Mouse (Mus musculus) heart, postnatal 14 days (tissue): ENCODE measurements around the gene Gm17949. TPM values are rescaled to one million over a fixed set of nuclear protein-coding genes. Genes with fewer than 3 reads are reported as not detected.
"Not testable (repeated sequence)": the region's sequence is repeated elsewhere in the genome, so short reads cannot be mapped to it uniquely, and the experiment has no call there.

Source experiments
- DNase-seq, 2 experiments: peaks; one replicate each; pipeline ENCODE4 v3.0.0; 2021 to 2022
- intact Hi-C: fragments of 180-260 bp; cut with DNase I; formaldehyde crosslinking; loops from one replicate; pipeline ENCODE4 v1.15.1; 2025
- total RNA-seq, 2 experiments: library from RNA; stranded (reverse); gene quantifications; 2 replicates each; pipeline ENCODE4 v1.2.3; 2021

Gene Gm17949
- total RNA-seq, 2 experiments from 2014 or later = not detected

GRCm38 (mm10) chr17:57031661-57032420 lies 20.6 kb downstream of the Gm17949 start:
- intact Hi-C loops = loop anchor here (2.0 kb wide), 1 partner anchor 25 kb away; no protein-coding TSS in a partner anchor
- DNase-seq = peak; percentile 98

DNA sequence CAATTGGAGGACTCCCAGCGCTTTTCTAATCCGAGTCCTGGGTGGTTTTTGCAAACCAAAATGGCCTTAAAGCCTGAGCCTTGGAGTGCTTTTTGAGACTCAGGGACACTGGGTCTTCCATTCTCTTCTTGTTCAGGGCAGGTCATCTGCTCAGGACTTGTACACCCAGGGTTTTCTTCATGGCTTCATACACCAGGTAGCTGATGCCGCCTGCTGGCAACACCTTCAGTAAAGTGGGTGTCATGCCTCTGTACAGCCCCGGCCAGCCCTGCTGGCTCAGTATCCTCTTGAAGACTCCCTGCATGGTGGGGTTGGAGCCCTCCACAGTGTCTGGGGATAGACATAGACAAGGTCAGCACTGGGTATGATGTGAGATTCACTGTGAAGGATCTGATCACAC lies 21.6 kb downstream of the Gm17949 start:
- DNase-seq = no peak
- intact Hi-C loops = loop anchor here (2.0 kb wide), 1 partner anchor 24 kb away; no protein-coding TSS in a partner anchor

DNA sequence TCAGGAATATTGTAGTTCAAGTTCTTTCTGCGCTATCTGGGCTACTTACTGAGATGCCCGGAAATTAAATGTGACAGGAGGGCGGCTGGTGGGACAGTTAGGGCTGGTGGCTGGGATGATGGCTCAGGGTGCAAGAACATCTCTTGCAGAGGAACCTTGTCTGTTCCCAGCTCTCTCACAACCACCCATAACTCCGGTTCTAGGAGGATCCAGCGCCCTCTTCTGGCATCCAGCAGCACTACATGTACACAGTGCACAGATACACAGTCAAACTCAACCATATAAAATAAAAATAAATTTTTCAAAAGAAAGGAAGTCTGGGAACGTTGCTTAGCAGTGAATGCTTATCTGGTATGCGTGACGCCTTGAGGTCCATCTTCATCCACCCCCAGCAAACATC lies 27.7 kb downstream of the Gm17949 start:
- no peak for DNase-seq
- intact Hi-C loops = no loop called here

DNA sequence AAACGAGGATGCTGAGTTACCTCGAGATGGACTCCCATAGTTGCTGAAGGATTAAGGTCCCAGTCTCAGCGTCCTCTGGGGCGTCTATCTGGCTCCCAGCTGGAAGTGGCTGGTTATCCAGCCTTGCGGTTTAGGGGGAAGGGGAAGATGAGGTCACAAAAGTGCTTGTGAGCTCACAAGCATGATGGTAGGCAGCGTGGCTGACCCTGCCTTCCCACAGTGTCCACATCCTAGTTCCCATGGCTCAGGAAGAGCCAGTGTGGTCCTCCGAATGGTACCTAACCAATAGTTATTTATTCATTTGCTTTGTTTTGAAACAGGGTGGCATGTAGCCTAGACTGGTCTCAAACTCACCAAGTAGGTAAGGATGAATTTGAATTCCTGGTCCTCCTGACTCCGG lies 30.3 kb downstream of the Gm17949 start, which contains the start of gene Slc25a41:
TSS of gene Slc25a41 (minus strand) at position 101 of the 400 bp plus-strand sequence.
- intact Hi-C loops = no loop called here
- no peak for DNase-seq

- intact Hi-C loops = no loop called here
These were observed 36.1 kb downstream of the Gm17949 start for GRCm38 (mm10) chr17:57047406-57047805.

DNA sequence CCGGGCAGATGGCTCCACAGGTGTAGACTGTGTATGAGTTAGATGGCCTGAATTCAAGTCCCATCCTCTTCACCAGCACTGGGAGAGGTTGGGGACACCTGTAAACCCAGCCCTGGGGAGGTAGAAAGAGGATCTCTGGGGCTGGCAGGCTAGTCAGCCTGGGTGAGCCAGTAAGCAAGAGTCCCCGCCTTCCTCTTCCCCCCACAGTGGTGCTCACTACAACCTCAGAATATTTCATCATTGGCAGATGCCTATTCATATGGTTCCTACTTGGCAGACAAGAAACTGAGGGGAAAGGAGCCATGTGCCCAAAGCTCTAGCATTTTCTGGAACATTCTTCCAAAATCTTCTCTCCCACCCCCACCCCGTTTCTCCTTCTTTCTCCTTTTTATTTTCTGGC lies 37.5 kb downstream of the Gm17949 start:
- DNase-seq = no peak
- intact Hi-C loops = no loop called here

More at GRCm38 (mm10) chr17:57047406-57047805, 36.1 kb downstream of the Gm17949 start:
- DNase-seq = no peak

GRCm38 (mm10) chr17:57051679-57052078 lies 40.4 kb downstream of the Gm17949 start:
- not testable (repeated sequence) for DNase-seq
- intact Hi-C loops = loop anchor here (10.0 kb wide), 1 partner anchor 227 kb away; no protein-coding TSS in a partner anchor

GRCm38 (mm10) chr17:57056246-57056645 lies 45.0 kb downstream of the Gm17949 start:
- intact Hi-C loops = loop anchor here (2.0 to 10.0 kb wide), 3 partner anchors 23 to 231 kb away; partner anchors contain the start of gene Alkbh7
- DNase-seq = no peak

GRCm38 (mm10) chr17:57058891-57059485 lies 47.7 kb downstream of the Gm17949 start, which contains the start of gene Crb3:
Crb3 (plus strand) TSS chr17:57059105.
- intact Hi-C loops = loop anchor here (5.0 to 10.0 kb wide), 2 partner anchors 62 to 234 kb away; partner anchors contain the start of gene Alkbh7
- peak; percentile 45 to 65 for DNase-seq

DNA sequence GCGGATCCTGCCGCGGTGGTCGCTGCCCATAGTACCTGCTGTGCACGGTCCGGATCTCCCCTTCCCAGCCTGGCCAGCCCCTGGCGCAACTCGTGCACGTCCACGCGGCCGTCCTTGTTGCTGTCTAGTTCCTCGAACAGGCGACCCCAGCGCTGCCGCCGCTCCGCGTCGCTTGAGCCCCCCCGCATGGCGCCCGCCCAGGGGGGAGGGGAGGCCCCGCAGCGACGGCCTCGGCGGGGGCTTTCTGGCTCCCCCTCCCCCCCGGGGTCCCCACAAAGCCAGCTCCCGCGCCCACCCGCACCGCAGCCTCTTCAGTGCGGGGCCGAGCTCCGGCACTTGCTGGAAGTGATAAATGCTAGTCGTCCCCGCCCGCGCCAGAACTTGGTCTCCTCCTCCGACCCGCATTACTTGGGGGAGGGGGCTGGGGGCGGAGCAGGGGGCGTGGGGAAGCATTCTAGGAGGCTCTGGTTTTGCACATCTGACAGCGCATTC lies 48.3 kb downstream of the Gm17949 start, which contains the start of gene Slc25a23:
TSS of gene Slc25a23 (minus strand) at position 378 of the 492 bp plus-strand sequence.
- intact Hi-C loops = loop anchor here (5.0 to 10.0 kb wide), 2 partner anchors 62 to 235 kb away; partner anchors contain the start of gene Alkbh7

DNA sequence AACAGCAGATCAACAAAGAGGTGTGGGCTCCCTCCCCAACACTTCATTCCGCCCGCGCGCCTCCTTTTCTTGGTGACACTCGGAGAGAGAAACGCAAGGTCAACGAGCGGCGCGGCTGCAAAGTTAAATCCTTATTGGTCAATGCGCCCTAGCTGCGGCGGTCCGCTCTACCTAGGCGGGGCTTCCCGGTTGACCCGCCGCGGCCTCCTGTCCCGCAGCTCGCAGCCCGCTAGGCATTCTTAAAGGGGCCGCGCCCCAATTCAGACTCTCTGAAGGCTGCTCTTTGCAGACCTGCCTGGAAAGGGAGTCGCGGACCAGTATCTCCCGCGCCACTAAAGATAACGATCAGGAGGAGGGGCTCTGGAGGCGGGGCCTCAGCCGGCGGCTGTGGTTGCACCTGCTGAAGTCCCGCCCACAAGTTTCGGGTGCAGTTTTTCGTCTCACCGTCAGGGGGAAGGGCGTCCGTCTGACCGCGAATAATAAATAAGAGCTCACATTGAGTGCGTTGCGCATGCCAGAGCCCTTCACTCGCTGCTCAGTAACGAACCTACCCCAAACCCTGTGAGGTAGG lies 49.0 kb downstream of the Gm17949 start:
- DNase-seq = peak; percentile 92 to 95
- intact Hi-C loops = loop anchor here (5.0 kb wide), 1 partner anchor 37 kb away; no protein-coding TSS in a partner anchor

More for the DNA sequence above, 48.3 kb downstream of the Gm17949 start, which contains the start of gene Slc25a23:
- peak; percentile 72 to 76 for DNase-seq

- intact Hi-C loops = loop anchor here (5.0 kb wide), 1 partner anchor 36 kb away; no protein-coding TSS in a partner anchor
- DNase-seq = no peak
These were observed 49.8 kb downstream of the Gm17949 start for GRCm38 (mm10) chr17:57061069-57061468.

- intact Hi-C loops = loop anchor here (5.0 kb wide), 1 partner anchor 35 kb away; no protein-coding TSS in a partner anchor
- DNase-seq = no peak
These were observed 50.8 kb downstream of the Gm17949 start for GRCm38 (mm10) chr17:57062011-57062521.

- intact Hi-C loops = loop anchor here (5.0 kb wide), 1 partner anchor 35 kb away; no protein-coding TSS in a partner anchor
- DNase-seq = no peak
These were observed 51.3 kb downstream of the Gm17949 start for GRCm38 (mm10) chr17:57062548-57062947.

GRCm38 (mm10) chr17:57063031-57063430 lies 51.8 kb downstream of the Gm17949 start:
- intact Hi-C loops = loop anchor here (5.0 kb wide), 1 partner anchor 34 kb away; no protein-coding TSS in a partner anchor
- DNase-seq = no peak

DNA sequence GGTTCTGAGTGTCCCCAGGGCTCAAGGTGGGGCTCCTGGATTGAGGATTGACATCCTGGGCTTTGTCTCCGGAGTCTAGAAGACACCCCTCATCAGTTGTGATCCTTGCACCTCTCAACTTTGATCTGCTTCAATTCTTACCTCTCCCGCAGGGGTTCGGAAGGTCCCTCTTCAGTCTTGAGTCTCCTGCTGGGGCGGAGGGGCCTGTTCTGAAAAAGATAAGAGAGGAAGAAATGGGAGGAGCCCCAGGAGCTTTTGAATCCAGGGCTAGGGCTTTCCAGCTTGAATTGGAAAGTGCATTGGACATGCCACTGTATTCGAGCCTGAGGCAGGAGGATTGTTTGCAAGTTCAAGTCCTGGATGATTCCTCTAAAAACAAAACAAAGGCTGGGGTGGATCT lies 55.6 kb downstream of the Gm17949 start:
- intact Hi-C loops = no loop called here
- no peak for DNase-seq

DNA sequence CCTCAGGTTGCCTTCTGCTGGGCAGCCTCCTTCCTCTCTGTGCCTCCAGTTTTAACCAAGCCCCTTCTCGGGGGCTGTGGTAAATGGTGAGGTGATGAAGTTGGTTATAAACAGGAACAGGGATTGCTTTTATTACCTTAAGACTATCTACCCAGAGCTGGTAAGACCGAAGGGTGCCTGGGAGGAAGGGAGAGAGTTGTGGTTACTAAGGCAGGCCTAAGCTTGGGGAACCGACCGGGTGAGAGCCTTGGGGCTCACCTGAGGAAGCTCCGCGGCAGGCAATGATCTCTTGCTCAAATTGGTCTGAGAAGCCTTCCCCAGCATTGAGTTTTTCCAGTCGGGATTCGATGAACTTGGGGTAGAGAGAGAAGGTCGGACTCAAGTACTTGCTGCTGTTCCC lies 59.0 kb downstream of the Gm17949 start:
- intact Hi-C loops = no loop called here

DNA sequence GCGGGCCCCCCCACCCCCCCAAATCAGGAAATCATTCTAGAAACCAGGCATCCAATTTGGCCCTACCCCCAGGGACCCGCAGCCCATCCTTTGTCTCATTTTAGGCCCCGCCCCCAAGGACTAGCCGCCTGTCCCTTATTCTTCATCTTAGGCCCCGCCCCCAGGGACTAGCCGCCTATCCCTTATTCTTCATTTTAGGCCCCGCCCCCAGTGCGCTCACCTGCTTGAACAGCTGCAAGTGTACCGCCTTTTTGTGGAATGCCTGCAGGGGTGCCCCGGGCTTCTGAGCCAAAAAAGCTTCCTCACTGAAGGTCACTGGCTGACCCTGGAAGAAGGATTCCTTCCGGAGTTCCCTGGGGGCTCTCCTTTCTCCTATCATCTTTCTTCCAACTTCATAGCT lies 59.4 kb downstream of the Gm17949 start:
- intact Hi-C loops = no loop called here
- no peak for DNase-seq

More for the DNA sequence above, 59.0 kb downstream of the Gm17949 start:
- DNase-seq = no peak
